Mouse (Mus musculus) megakaryocyte, adult 5-6 weeks (primary cell): ENCODE results near the gene Npw. TPM values are rescaled to one million over a fixed set of nuclear protein-coding genes. Genes with fewer than 3 reads are reported as not detected.
A peak's percentile ranks its signal among the peaks of the same experiment; 100 is the strongest.
"Not testable (repeated sequence)": the region's sequence is repeated elsewhere in the genome, so short reads cannot be mapped to it uniquely, and the experiment has no call there.

ENCODE experiments used
- ATAC-seq: 2 replicates; pipeline ENCODE4 v1.8.0; 2016; ENCODE audit warnings: mild to moderate bottlenecking, inconsistent platforms; ENCODE audit not compliant: poor library complexity, severe bottlenecking
- total RNA-seq, 2 experiments: library from RNA; stranded (forward) in 1 of 2; stranded (reverse) in 1 of 2; fragments of 153-499, 151-499 nt in 1 of 2; fragments of 221-1000, 200-1000 nt in 1 of 2; gene quantifications; 2 replicates each; pipeline versions ENCODE4 v1.2.3 to v1.2.4; 2015 to 2017

Npw gene
- total RNA-seq, 2 experiments from 2014 or later: not detected

DNA sequence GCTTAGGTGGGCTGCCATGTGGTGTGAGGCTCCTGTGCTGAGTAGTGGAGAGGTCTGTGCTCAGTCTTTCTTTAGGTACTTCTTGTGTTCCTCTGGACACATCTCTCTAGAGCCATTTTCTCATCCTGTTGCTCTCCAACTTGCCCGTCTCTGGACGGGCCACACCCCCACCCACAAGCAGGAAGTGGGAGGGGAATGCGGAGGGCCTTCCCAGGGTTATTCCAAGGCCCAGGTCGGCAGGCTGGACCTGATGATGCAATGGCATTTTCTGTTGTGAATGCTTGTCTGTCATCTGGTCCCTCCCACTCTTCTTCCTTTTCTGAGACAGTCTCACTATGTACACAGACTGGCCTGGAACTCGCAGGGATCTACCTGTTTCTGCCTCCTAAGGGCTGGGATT, 13.9 kb upstream of the Npw start:
- no peak for ATAC-seq

DNA sequence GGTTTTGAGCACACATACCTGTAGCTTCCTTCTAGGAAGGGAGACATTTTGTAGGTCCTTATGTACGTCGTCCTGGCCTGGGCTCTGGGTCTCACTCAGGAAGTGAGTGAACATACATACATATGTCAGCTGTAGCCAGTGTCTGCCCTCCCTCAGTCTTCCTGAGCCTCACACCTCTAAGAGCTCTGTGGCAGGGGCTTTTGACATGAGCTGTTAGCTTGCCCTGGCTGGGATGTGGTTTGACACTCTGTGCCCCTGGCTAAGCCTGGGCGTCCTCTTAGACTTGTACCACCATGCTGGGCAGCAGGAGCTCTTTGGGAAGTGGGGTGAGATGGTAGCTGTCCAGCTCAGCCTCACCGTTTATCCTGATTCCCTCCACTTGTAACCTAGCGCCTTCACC, 13.1 kb upstream of the Npw start:
- no peak for ATAC-seq

DNA sequence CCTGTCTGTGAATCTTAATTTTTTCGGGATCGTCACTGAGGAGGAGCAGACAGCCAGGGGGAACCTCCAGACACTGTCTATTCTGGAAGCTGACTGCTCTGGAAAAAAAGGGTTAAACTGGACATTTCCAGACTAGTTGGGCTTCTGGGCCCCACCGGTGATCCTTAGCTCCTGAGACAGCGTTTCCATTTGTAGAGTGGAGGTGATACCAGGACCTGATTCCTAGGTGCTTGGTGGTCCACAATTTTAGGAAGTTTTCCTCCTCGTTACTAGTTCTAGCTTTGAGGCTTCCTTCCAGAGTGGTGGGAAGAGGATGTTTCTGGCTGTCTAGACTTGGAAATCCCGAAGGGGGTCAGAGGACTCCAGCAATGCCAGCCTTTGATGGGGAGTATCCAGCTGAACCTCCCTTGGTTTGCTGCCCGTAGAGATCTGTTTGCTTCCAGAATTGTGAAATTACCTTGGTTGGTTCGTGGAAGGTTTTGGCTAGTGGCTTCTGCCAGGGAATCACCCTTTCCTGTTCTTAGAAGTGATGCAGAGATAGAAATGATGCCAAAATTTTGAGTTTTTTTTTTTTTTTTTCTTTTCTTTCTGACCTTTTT, 12.1 kb upstream of the Npw start:
- no peak for ATAC-seq

DNA sequence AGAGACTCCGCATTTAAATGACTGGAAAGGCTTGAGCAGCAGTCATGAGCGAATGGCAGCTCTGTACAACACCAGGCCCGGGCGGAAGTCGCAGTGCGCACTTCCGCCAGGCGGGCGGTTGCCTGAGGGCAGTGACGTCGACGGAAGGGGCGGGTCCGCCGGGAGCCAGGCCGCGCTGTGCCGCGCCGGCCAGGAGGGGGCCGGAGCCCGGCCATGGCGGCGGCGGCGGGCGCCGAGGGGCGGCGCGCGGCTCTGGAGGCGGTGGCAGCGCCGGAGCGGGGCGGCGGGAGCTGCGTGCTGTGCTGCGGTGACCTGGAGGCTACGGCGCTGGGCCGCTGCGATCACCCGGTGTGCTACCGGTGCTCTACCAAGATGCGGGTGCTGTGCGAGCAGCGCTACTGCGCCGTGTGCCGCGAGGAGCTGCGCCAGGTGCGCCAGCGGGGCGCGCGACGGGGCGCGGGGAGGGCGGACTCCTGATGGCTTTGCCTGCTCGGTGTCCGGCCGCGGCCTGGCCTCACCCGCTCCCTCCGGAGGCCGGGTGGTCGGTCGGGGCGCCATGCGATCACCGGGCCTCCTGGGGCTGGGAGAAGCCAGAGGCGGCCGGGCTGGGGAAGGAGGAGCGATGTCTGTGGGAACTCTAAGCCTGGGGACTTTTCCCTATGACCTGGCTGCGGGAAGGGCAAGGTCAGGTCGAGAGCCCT, 11.4 kb upstream of the Npw start, which contains the start of gene Zfp598:
TSS of gene Zfp598 (plus strand) at position 143 of the 701 bp plus-strand sequence.
- ATAC-seq: peak; percentile 97

DNA sequence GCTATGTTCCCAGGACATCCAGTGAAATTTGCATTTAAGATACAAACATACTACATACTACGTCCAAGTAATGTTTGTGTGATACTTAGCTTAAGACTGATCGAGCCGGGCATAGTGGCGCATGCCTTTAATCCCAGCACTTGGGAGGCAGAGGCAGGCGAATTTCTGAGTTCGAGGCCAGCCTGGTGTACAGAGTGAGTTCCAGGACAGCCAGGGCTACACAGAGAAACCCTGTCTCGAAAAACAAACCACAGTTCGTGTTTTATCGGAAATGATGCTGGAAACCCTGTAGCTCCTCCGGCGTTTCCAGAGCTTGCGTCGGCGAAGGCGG, 10.9 kb upstream of the Npw start:
- not testable (repeated sequence) for ATAC-seq

DNA sequence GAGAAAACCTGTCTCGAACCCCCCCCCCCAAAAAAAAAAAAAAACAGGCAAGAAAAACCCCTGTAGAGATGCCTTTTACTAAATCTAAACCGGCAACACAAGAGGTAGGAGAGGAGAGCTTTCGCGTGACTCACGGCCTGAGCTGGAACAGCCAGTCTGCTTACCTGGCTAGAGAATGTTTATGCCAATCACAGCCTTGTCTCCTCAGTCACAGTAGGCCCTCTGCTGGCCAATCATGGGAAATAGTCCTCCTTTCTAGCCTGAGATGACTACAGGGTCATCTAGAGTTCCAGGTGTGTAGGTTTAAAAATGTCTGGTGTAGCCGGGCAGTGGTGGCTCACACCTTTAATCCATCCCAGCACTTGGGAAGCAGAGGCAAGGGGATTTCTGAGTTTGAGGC, 9.2 kb upstream of the Npw start:
- ATAC-seq: peak; percentile 45

DNA sequence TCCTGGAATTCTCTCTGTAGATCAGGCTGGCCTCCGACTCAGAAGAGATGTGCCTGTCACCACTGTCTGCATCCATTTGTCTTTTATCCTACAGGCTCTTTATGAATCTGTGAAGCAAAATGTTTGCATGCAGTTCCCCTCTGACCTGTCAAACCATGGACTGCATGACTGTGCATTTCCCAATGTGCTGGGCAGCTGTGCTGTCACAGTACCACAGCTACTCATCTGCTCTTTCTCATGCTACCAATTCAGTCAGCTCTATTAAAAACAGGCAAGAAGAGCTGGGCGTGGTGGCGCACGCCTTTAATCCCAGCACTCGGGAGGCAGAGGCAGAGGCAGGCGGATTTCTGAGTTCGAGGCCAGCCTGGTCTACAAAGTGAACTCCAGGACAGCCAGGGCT, 8.8 kb upstream of the Npw start:
- ATAC-seq: not testable (repeated sequence)

DNA sequence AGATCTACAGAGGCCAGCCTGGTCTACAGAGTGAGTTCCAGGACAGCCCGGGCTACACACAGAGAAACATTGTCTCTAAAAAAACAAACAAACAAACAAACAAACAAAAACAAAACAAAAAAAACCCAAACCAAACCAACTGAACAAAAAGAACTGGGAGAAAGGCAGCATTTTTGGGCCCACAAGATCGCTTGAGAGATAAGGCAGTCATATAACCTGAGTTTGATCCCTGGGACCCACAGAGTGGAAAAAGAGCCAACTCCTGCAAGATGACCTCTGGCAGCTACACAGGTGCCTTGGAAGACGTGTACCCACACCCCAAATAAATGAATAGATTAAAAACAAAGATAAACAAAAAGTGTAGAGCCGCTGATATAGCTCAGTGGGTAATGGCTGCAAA, 3.3 kb downstream of the Npw start:
- ATAC-seq: no peak

DNA sequence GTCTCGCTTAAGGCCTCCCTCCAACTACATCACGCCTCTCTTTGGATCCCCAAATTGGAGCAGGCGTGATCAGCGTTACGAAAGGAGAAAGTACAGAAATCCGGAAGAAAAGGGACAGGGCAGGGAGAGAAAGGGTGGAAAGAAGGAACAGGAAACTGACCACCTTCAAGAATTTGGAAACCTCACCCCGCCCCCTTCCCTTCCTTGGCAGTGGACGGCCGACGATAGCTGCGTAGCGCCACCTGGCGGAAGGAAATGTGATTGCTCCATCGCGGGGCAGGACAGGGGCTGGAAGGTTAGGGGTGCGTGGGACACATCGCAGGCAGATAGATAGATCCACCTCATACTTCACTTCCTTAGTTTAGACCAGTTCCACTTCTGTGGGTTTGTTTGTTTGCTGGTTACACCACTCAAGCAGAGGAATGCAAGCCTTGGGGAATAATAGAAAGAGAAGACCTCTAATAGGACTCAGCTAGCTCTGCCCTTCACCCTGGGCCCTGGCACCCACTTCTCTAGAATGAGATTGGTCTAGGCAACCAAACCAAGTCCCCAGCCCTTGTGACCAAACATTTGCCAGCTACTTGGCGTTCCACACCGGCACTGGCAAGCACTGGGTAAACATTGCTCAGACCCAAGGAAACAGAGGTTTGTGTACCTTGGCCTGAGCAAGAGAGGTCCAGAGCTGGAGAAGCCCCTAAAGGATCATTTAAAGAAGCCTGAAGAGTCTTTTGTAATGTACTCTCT, 4.1 kb downstream of the Npw start:
- peak; percentile 86 for ATAC-seq

DNA sequence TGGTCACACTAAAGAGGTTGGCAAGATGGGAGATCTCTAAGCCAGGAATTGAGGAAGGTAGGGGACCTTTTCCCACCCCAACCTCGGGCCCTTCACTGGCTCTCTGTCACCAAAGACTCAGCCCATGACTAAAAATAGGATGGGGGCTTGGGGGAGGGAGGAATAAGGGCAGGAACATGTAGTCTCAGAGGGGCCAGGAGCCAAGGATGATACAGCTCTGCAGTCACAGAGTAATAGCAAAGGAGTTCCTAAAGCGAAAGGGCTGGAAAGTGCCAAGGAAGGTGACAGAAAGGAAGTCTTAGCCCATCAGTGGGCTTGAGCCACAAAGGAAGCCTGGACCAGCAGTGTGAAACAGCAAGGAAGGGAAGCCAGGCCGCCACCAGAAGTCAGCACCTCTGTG, 6.4 kb downstream of the Npw start:
- no peak for ATAC-seq

DNA sequence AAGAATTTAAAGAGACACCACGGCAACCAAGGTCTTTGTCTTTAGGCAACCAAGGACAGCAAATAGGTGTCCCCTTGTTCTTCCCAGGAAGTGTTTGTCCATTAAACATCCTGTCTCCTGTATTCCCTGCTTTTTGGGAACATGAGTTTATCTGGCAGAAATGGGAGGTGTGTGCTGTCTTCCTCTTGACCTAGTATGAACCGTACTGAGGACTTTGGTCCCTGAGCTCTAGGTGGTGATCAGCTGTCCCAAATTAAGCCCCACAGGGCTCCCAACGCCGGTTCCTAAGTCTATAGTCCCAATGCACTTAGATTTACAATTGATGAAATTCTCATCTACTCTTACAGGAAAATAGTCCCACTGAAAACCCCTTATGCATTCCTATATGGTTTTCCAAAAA, 7.5 kb downstream of the Npw start:
- ATAC-seq: no peak

DNA sequence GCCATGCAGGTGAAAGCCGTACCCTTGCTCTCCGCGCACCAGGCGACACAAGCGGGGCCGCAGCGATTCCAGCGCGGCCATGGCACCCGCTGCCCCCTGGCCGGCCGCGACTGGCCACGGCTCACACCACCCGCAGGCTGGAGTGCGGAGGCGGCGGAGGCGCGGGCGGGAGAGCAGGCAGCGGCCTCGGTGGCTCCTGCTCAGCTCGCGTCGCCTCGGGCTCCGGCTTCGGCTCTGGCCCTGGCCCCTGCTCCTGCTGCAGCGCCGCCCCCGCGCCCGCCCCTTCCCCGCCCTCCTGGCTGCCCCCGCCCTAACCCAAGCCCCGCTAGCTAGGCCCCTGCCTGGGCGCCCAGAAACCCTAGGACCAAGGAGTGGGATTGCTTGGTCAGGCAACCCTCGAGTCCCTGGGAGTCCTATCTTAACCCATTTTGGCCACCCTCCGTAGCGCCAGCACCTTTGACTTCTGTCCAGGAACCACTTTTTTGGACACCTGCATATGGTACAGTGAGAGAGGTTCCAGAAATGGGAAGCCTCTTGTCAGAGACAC, 8.1 kb downstream of the Npw start, which contains the start of gene Slc9a3r2:
TSS of gene Slc9a3r2 (minus strand) at position 258 of the 547 bp plus-strand sequence.
- peak; percentile 23; the same call in 1 of the 2 replicates for ATAC-seq

DNA sequence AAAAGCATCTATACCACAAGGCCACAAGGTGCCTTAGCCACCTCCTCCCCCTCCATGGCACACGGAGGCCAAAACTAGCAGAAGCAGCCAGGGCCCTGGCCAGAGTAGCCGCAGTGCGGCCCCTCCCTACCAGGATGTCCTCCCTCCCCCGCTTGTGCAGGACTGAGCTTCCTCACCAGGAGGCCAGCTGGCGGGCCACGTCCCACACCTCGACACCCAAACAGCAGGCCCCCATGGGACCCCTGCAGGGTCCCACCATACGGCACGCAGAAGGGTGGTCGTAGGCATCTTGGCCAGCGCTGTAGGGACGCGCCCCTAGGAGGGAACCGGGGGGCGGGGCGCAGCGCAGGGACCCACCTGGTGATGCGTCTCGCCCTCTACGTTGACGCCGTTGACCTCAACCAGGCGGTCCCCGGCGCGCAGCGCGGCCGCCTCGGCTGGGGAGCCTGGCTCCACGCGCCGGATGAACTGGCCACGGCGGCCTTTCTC, 8.6 kb downstream of the Npw start:
- ATAC-seq: peak; percentile 46

DNA sequence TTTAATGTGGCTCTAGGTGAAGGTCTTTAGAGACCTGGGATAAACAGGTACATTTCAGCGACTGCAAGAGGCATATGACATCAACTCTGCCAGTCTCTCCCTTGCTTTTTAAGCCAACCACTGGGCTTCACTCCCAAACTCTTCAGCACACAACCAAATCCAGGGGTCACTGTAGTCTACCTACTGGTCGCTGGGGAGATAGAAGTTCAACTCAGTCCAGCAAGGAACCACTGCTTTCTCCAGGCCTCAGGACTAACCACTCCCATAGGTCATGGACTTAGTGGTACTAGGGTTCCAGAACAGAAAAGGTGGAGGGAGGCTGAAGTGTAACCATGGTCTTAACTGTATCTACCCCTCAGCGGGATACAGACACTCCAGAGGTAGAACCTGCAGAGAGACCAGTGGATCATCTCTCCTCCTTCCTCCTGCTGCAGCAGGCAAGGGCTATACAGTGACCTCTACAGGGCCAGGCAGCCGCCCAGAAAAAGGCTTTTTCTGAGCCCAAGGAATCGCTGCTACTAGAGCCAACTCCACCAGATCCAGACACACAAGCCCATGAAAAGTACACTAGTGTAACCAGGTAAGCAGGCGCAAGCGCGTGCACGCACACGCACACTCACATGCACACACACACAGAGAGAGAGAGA, 9.4 kb downstream of the Npw start:
- no peak for ATAC-seq

DNA sequence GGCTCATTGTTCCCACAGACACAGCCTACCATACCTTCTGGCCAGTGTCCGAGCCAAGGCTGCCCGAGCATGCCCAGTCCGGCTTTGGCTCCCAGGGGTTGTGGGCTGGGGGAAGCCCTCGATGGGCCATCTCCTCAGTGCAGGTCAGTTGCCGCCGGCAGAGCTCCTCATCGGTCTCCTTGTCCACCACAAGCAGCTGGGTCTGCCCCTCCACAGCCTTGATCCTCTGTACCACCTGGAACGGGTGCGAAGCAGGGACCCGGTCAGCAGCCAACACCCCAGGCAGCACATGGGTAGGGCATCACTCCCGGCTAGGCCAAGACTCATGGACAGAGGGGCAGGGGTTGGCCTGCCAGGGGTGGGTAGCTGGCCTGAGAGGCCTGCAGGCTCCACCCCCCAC, 10.8 kb downstream of the Npw start:
- ATAC-seq: no peak

DNA sequence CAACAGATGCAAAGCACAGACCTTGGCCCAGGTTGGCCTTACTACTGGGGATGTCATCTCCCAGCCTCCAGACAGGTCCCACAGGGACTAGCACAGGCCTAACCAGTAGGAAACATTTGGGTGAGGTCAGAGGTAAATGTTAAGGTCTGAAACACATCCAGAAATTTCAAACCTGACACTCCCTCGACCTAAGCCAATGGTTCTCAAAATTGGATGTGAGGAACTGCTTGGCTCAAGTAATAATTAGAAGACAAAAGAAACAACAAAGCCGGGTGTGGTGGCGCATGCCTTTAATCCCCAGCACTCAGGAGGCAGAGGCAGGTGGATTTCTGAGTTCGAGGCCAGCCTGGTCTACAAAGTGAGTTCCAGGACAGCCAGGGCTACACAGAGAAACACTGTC, 11.9 kb downstream of the Npw start:
- ATAC-seq: no peak

DNA sequence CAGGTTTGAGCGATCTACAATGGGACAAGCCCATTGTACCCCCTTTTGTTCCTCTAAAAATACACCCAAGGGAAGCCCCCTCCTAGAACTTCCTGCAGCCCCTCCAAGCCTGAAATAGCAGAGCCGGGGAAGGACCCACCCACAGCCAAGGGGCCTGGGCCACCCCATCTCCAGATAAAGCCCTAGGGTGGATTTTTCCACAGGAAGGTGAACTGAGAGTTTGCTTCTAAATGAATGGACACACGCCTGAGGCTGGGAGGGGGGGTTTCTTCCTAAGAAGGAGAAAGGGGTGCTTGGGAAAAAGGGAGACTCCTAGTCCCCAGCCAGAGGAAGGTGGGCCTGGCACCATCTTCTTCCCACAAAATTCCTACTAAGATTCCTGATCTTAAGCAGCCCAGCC, 12.3 kb downstream of the Npw start:
- no peak for ATAC-seq

DNA sequence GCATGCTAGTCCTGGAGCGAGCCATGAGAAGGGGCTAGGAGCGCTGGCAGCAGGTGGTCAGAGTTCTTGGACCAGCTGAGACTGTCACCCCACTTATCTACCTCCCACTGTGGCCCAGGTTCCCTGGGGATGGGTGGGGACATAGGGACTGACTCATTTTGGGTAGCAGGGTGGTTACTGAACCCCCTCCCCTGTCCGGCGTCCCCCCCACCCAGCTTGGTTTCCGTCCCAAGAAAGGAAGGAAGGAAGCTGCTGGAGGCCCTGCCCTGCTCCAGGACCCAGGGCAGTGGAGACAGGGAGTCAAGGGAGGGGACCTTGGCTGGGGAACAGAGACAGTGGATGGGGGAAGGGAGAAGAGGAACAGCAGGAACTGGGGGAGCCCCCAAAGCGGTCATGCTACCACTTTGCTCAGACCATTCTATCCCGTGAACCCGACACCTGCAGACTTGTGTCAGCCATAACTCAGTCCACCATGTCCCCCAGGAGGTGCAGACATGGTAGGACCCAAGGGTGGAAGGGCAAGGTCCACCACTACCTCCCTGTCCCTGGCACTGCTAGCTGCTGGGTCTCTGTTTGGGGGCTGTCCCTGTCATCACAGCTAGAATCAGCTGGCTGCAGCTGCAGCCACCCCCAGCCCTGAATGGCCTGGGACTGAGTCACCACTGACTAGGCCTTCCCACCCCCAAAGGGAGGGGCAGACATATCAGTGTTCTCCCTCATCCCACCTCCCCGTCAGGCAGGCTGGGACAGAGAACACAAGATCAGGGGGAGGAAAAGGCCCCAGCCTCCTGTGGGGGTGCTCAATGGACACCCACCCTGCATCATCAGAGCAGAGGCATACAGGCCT, 13.2 kb downstream of the Npw start:
- ATAC-seq: no peak

DNA sequence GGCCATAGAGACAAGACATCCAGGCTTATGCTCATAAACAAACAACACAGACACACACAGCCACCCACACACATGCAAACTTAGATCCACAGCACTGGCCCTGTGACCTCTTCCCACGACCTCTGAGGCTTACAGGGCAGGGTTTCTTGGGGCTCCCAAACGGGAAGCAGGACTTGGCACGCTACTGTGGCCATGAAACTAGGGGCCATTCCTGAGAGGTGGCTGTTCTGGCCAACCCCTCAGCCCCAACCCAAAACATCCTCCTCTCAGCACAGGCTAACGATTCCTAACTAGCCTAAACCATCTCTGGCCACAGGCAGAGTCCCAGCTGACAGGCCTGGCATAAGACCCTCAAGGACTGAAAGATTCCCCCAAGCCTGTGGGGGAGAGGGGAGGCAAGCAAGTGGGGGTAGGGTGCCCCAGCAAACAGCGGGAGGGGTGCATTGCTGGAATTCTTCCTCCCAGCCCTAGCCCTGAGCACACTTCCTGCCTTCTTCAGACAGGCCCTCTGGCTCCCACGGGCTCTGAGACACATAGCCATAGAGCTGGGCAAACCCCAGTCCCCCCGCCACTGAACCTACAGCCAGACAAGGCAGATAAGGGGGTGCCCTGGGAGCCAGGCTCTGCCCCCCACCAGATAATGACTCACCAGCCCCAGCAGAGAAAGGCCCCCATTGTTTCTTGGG, 14.1 kb downstream of the Npw start:
- ATAC-seq: no peak
